Mouse (Mus musculus): ENCODE results near the gene Lpar1.

The Lpar1 gene

GRCm38 (mm10) chr4:58506539-58507527 lies 46.9 kb downstream of the Lpar1 start:
- no peak for DNase-seq (ENCODE audit: low spot score)

GRCm38 (mm10) chr4:58504250-58504649 lies 49.4 kb downstream of the Lpar1 start:
- no peak for DNase-seq (ENCODE audit: low spot score)

- no peak for DNase-seq (ENCODE audit: low spot score)
Measured at GRCm38 (mm10) chr4:58501012-58501777, 52.5 kb downstream of the Lpar1 start.

- no peak for DNase-seq (ENCODE audit: low spot score)
Measured at GRCm38 (mm10) chr4:58499831-58500230, 53.9 kb downstream of the Lpar1 start.

- no peak for DNase-seq (ENCODE audit: low spot score)
Measured at GRCm38 (mm10) chr4:58499241-58499640, 54.5 kb downstream of the Lpar1 start.

- no peak for DNase-seq (ENCODE audit: low spot score)
Measured at GRCm38 (mm10) chr4:58498734-58499133, 55.0 kb downstream of the Lpar1 start.

- no peak for DNase-seq (ENCODE audit: low spot score)
Measured at GRCm38 (mm10) chr4:58497284-58497683, 56.4 kb downstream of the Lpar1 start.

- DNase-seq (ENCODE audit: low spot score), result no peak
Measured at GRCm38 (mm10) chr4:58496743-58497142, 57.0 kb downstream of the Lpar1 start.

- DNase-seq (ENCODE audit: low spot score), result no peak
Measured at GRCm38 (mm10) chr4:58491742-58492141, 62.0 kb downstream of the Lpar1 start.

GRCm38 (mm10) chr4:58490374-58490773 lies 63.3 kb downstream of the Lpar1 start:
- DNase-seq (ENCODE audit: low spot score), result no peak

- DNase-seq (ENCODE audit: low spot score), result no peak
Measured at GRCm38 (mm10) chr4:58478564-58478963, 75.1 kb downstream of the Lpar1 start.

GRCm38 (mm10) chr4:58477691-58478090 lies 76.0 kb downstream of the Lpar1 start:
- no peak for DNase-seq (ENCODE audit: low spot score)

GRCm38 (mm10) chr4:58471203-58471910 lies 82.3 kb downstream of the Lpar1 start:
- no peak for DNase-seq (ENCODE audit: low spot score)

GRCm38 (mm10) chr4:58469651-58470592 lies 83.8 kb downstream of the Lpar1 start:
- no peak for DNase-seq (ENCODE audit: low spot score)

GRCm38 (mm10) chr4:58469035-58469434 lies 84.7 kb downstream of the Lpar1 start:
- no peak for DNase-seq (ENCODE audit: low spot score)

- DNase-seq (ENCODE audit: low spot score), result no peak
Measured at GRCm38 (mm10) chr4:58465586-58465985, 88.1 kb downstream of the Lpar1 start.

- no peak for DNase-seq (ENCODE audit: low spot score)
Measured at GRCm38 (mm10) chr4:58464390-58465164, 89.1 kb downstream of the Lpar1 start.

- DNase-seq (ENCODE audit: low spot score), result no peak
Measured at GRCm38 (mm10) chr4:58462990-58463389, 90.7 kb downstream of the Lpar1 start.

- no peak for DNase-seq (ENCODE audit: low spot score)
Measured at GRCm38 (mm10) chr4:58462586-58462985, 91.1 kb downstream of the Lpar1 start.

GRCm38 (mm10) chr4:58453334-58453733 lies 100.4 kb downstream of the Lpar1 start:
- no peak for DNase-seq (ENCODE audit: low spot score)

Data from testis, postnatal 14 days (tissue).